Mouse (Mus musculus): ENCODE data around the gene Mgat4b.

The Mgat4b gene

DNA sequence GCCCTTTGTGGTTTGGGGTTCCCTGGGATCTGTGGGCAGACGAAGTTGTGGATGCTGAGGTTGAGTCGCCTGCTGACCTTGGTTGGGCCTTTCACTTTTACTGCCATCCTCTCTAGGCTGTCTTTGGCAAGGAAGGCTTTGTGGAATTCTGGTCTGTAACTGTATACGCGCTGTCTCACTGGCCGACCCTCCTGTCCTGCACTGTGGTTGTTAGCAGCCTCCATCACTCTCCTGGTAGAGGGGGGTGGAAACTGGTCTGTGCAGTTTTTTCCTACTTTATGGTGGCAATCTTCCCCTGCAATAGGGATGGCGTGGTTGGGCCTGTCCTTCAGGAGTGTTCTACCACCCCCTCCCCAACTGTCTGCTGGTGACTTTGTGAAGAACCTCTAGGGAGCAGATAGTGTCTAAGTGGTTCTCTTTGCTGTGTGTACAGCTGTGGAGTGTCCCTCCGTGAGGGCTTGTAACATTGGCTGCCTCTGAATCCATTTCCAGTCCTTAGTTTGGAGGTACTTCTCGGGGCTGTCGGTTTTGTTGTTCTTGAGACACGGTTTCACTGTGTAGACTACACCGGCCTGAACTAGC, 42.1 kb downstream of the Mgat4b start:
- no peak for DNase-seq

GRCm38 (mm10) chr11:50253393-50253792, 42.7 kb downstream of the Mgat4b start:
- DNase-seq, result no peak

GRCm38 (mm10) chr11:50254010-50254580, 43.4 kb downstream of the Mgat4b start:
- no peak for DNase-seq

DNA sequence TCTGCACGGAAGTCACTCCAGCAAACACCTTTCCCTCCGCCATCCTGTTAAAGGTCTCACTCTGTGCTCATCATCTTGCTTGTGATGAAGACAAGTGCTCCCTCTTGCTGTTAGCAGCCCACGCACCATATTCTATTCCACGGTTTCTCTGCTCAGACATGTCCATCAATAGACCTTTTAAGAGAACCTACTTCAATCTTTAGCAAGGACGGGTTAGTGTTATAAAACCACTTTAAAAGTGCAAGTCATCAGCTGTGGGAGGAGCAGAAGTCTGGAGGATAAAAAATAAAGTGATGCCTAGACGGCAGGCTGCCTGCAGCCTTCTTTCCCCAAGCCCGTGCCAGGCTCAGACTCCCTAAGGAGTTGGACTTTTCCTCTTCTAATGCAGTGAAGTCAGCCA, 45.9 kb downstream of the Mgat4b start:
- no peak for DNase-seq

GRCm38 (mm10) chr11:50258310-50258709, 47.6 kb downstream of the Mgat4b start:
- DNase-seq, result no peak

DNA sequence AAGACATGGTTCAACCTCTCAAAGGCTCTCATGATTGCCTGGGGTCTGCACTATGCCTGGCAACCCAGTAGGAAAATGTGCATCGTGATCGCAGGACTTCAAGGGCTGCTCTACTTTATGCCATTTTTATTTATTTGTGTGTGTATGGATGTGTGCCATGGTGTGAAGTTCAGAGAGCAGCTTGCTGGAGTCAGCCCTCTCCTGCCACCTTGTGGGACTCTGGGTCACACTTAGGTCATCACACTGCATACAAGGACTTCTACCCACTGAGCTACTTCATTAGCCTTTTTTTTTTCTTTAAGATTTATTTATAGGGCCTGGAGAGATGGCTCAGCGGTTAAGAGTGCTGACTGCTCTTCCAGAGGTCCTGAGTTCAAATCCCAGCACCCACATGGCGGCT, 51.3 kb downstream of the Mgat4b start:
- no peak for DNase-seq

GRCm38 (mm10) chr11:50263198-50263597, 52.5 kb downstream of the Mgat4b start:
- no peak for DNase-seq

- no peak for DNase-seq
Measured at GRCm38 (mm10) chr11:50265931-50266330, 55.2 kb downstream of the Mgat4b start.

- no peak for DNase-seq
Measured at GRCm38 (mm10) chr11:50266997-50267396, 56.3 kb downstream of the Mgat4b start.

DNA sequence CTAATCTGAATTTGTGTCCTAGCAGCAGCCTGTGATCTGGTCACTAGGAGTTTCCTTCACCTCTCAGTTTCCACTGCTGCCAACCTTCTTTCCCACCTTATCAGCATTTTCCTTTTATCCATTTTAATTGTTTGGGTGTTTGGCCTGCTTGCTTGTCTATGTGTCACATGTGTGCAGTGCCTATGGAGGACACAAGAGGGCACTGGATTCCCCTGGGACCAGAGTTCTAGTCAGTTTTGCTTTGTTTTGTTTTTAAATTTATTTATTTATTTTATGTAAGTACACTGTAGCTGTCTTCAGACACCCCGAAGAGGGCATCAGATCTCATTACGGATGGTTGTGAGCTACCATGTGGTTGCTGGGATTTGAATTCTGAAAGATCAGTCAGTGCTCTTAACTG, 58.5 kb downstream of the Mgat4b start:
- DNase-seq, result no peak

- no peak for DNase-seq
Measured at GRCm38 (mm10) chr11:50269885-50270284, 59.2 kb downstream of the Mgat4b start.

- no peak for DNase-seq
Measured at GRCm38 (mm10) chr11:50272819-50273218, 62.1 kb downstream of the Mgat4b start.

DNA sequence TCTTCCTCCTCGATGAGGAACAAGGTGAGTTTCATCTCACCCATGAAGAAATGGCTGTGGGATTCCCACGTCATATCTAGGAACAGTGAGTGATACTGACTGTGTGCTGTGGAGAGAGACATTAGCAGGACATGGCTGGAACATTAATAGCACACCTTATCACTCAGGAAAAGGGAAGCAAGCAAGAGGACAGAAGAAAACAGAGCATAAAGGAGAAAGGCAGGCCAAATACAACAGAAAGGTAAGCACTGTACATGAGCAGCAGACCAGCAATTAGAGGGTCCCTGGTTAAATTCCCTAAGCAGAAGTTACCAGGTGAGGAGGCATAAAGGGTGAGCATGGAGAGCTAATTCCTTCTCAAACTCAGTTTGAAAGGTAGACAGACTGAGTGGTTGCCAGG, 64.4 kb downstream of the Mgat4b start:
- DNase-seq, result no peak

DNA sequence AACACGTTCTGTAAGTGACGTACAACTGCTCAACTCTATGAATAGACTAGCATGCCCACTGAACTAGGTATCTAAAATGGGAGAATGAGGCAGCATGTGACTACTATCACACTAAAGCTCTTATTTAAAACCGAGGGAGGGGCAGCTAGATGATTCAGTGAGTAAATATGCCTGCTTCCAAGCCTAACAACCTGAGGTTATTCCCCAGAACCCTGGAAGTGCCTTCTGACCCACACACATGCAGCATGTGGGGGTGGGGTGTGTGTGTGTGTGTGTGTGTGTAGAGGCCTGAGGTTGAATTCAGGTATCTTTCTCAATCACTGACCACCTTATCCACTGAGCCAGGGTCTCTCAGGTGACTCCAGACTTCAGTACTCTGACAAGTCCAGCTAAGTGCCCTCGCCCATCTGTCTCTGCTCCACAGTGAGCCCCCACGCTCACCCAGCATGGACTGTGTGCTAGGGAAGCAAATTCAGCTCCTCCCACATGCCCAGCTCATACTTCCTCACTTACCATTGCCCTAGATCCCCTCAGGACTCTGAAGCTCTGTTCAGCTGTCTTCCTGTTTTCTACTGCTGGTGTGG, 65.0 kb downstream of the Mgat4b start:
- DNase-seq, result no peak

- no peak for DNase-seq
Measured at GRCm38 (mm10) chr11:50277025-50277424, 66.3 kb downstream of the Mgat4b start.

- DNase-seq, result no peak
Measured at GRCm38 (mm10) chr11:50277706-50278105, 67.0 kb downstream of the Mgat4b start.

GRCm38 (mm10) chr11:50279005-50279404, 68.3 kb downstream of the Mgat4b start:
- DNase-seq, result no peak

DNA sequence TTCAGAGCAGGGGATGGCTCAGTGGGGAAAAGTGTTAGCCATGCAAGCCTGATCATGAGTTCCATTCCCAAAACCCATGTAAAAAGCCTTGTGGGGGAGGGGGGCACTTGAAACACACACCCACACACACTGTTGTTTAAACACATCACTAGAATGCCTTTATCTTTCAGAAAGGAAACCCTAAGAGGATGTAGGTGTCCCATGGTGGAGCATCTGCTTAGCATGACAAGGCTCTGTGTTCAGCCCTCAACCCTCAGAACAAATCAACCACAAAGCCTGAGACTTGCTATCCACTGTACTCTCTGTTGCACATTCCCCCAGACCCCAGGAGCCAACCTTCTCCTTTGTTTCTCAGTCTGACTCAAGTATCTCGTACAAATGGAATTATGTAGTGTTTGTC, 69.4 kb downstream of the Mgat4b start:
- no peak for DNase-seq

All from liver (tissue).